Mouse (Mus musculus) thymus, postnatal 14 days (tissue): ENCODE data around the gene Slc2a6.

Source experiments
- DNase-seq: peaks from one replicate; pipeline ENCODE4 v3.0.0; 2021

Gene Slc2a6

GRCm38 (mm10) chr2:27032361-27032760 is 4.6 kb upstream of the Slc2a6 start:
- no peak for DNase-seq

GRCm38 (mm10) chr2:27028437-27029015 is 728 bp upstream of the Slc2a6 start:
- no peak for DNase-seq

GRCm38 (mm10) chr2:27026857-27027617 is 761 bp downstream of the Slc2a6 start:
- no peak for DNase-seq

- no peak for DNase-seq
Measured at GRCm38 (mm10) chr2:27026332-27026731, 1.5 kb downstream of the Slc2a6 start.

GRCm38 (mm10) chr2:27025545-27025944 is 2.3 kb downstream of the Slc2a6 start:
- DNase-seq = no peak

- DNase-seq = no peak
Measured at GRCm38 (mm10) chr2:27024136-27024535, 3.7 kb downstream of the Slc2a6 start.

- DNase-seq = no peak
Measured at GRCm38 (mm10) chr2:27022612-27023011, 5.2 kb downstream of the Slc2a6 start.

GRCm38 (mm10) chr2:27021103-27021502 is 6.7 kb downstream of the Slc2a6 start:
- DNase-seq = no peak

- DNase-seq = no peak
Measured at GRCm38 (mm10) chr2:27019530-27019929, 8.3 kb downstream of the Slc2a6 start.

GRCm38 (mm10) chr2:27017802-27018201 is 10.0 kb downstream of the Slc2a6 start:
- DNase-seq = peak; percentile 72

GRCm38 (mm10) chr2:27009714-27010244 is 18.0 kb downstream of the Slc2a6 start, which contains the start of gene Cacfd1:
Cacfd1 (plus strand) TSS chr2:27009926.
- DNase-seq = peak; percentile 94

- no peak for DNase-seq
Measured at GRCm38 (mm10) chr2:27007701-27008100, 20.1 kb downstream of the Slc2a6 start.

GRCm38 (mm10) chr2:27006255-27006654 is 21.5 kb downstream of the Slc2a6 start:
- DNase-seq = no peak

- DNase-seq = no peak
Measured at GRCm38 (mm10) chr2:26997993-26998392, 29.8 kb downstream of the Slc2a6 start.

- no peak for DNase-seq
Measured at GRCm38 (mm10) chr2:26997498-26997897, 30.3 kb downstream of the Slc2a6 start.

GRCm38 (mm10) chr2:26993936-26994335 is 33.9 kb downstream of the Slc2a6 start:
- DNase-seq = no peak

GRCm38 (mm10) chr2:26984640-26985039 is 43.2 kb downstream of the Slc2a6 start:
- DNase-seq = no peak

- no peak for DNase-seq
Measured at GRCm38 (mm10) chr2:26984179-26984578, 43.6 kb downstream of the Slc2a6 start.

GRCm38 (mm10) chr2:26980361-26980760 is 47.4 kb downstream of the Slc2a6 start:
- peak; percentile 61 for DNase-seq

GRCm38 (mm10) chr2:26973960-26974359 is 53.8 kb downstream of the Slc2a6 start:
- DNase-seq = no peak

- no peak for DNase-seq
Measured at GRCm38 (mm10) chr2:26973116-26973515, 54.7 kb downstream of the Slc2a6 start, which contains the start of gene Adamts13. Adamts13 (plus strand) TSS chr2:26973416.
